Mouse (Mus musculus) gastrocnemius, postnatal 14 days (tissue): ENCODE measurements around the gene Chaf1a. TPM values are rescaled to one million over a fixed set of nuclear protein-coding genes. Genes with fewer than 3 reads are reported as not detected.
"Not testable (repeated sequence)": the region's sequence is repeated elsewhere in the genome, so short reads cannot be mapped to it uniquely, and the experiment has no call there.

Experiments
- DNase-seq: peaks from one replicate; pipeline ENCODE4 v3.0.0; 2021; ENCODE audit warnings: mixed read lengths
- intact Hi-C: fragments of 180-260 bp; cut with DNase I; formaldehyde crosslinking; loops from one replicate; pipeline ENCODE4 v1.15.1; 2025; ENCODE audit warnings: low total_unique reads
- total RNA-seq, 2 experiments: library from RNA; stranded (reverse); gene quantifications; 2 replicates each; pipeline ENCODE4 v1.2.3; 2021

Gene Chaf1a
- total RNA-seq, 2 experiments from 2014 or later: 1.8 to 2.3 TPM

DNA sequence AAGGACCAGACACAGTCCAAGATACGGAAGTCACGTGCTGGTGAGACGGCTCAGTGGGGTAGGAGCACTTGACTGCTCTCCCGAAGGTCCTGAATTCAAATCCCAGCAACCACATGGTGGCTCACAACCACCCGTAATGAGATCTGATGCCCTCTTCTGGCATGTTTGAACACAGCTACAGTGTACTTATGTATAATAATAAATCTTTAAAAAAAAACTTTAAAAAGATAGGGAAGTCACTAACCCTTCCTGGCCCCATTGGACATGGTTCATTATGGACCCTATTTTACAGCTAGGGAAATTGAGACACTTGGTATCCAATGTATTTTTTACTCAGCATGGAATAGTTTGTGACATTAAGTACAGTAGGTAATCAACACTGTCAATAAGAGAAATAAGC, 37.3 kb downstream of the Chaf1a start:
- intact Hi-C loops: no loop called here
- no peak for DNase-seq

DNA sequence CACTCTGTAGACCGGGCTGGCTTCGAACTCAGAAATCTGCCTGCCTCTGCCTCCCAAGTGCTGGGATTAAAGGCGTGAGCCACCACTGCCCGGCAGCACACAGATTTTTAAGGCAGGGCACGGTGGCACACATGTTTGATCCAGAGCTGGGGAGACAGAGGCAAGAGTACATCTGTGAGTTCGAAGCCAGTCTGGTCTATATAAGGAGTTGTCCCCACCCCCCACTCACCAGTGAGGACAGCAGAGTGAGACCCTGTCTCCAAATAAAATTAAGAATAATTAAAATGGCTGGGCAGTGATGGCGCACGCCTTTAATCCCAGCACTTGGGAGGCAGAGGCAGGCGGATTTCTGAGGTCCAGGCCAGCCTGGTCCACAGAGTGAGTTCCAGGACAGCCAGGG, 38.1 kb downstream of the Chaf1a start:
- DNase-seq, intact Hi-C loops: not testable (repeated sequence)

DNA sequence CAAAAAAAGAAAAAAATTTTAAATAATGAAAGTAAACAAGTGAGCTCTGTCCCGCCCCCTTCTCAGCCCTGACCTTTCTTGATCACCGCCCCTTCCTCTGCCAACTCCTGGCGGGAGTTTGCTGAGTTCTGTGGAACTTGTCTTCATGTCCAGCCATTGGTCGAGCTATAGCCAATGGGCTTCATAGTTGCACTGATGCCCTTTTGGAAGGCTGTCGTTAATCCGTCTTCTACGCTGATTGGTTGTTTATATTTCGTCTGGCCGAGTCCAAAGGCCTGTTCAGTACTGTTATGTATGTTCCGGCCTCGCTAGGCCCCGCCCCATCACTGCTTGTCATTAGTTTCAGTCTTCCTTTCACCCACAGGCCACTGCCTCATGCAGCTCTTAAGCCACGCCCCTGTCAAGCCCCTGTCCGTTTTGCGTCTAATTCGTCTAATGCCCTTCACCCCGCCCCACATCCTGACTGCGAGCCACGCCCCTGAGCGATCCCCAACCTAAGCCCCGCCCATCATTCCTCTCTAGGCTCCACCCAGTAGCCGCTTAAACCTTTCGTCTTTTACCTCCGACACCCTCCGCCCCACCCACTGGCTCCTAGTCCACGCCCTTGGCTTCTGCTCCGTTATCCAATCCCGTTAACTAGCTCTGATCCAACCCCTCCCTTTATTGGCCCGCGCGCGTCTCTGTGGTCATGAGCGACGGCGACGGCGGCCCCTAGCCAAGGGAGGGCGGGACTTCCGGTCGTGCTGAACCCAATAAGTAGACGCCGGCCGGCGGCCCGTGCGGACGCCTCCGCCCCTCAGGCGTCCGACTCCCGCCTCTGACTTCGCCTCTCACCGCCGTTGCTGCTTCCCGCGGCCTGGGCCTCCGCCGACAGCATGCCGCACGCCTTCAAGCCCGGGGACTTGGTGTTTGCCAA, 38.9 kb downstream of the Chaf1a start, which contains the start of gene Hdgfl2:
Hdgfl2 (plus strand) TSS at position 755 of the 916 bp plus-strand sequence.
- intact Hi-C loops: no loop called here
- DNase-seq: peak; percentile 100

GRCm38 (mm10) chr17:56079921-56080320, 39.7 kb downstream of the Chaf1a start:
- no peak for DNase-seq
- intact Hi-C loops: no loop called here

DNA sequence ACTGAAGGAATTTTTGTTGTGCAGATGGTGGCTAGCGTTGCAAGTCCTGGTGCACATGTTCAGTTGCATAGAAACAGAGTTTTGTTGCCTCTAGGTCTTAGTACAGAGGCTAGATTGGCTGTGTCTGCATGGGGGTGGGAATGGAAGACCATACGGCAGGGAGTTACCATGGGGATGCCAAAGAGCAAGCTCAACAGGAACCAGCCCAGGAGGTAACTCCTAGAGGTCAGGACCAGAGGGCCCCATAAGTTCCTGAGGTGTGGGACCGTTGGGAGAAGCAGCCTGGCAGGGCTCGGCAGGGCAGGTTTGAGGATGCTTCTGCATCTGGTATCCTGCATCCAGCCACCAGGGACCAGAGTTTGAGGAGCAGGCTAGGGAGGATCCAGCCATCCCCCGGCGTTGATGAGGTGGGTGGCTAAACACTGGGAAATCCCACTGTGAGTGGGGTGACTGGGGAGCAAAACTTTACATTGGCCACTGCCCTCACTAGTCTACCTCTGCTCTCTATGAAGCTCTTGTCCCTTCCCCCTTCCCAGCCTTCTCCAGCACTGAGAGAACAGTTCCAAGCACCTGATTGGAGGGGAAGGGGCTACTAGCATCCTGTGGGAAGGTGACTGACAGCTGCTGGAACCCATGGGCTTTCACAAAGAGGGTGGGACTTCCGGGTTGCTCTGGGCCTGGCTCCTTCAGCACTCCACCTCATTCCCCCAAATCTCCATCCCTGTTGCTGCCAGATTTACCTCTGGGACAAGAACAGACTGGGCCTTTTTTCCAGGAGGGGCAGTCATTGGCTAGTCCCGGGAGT, 40.7 kb downstream of the Chaf1a start:
- intact Hi-C loops: no loop called here
- no peak for DNase-seq

DNA sequence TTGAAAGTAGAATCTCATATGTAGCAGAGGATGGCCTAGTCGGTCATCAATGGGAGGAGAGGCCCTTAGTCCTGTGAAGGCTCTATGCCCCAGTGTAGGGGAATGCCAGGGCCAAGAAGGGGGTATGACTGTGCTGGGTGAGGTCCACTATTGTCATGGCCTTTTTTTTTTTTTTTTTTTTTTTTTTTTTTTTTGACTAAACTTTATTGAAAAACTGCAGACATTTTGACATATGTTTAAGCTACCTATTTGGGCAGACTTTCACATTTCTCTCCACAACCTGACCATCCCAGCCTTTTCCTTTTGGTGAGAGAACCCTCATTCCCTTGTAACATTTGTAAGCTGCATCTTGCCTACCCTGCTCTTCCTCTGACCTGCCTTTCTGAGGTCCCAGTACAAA, 52.1 kb downstream of the Chaf1a start:
- intact Hi-C loops: no loop called here
- no peak for DNase-seq

DNA sequence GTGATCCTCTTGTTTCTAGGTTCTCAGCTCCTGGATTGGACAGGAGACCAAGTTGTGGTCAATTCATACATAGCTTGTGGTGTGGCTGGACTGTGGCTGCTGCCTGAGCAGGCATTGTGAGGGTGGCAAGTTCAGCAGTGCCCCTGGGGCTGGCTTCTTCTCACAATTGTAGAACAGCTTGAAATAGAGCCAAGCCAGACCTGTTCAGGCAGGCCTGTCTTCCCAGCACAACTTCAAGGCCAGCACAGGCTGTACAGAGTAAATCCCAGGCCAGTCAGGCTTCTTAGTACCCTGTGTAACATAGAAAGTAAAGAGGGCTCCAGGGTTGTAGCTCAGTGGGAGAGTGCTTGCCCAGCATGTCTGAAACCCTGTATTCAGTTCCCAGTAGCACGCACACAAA, 52.6 kb downstream of the Chaf1a start:
- intact Hi-C loops: no loop called here
- DNase-seq: no peak

DNA sequence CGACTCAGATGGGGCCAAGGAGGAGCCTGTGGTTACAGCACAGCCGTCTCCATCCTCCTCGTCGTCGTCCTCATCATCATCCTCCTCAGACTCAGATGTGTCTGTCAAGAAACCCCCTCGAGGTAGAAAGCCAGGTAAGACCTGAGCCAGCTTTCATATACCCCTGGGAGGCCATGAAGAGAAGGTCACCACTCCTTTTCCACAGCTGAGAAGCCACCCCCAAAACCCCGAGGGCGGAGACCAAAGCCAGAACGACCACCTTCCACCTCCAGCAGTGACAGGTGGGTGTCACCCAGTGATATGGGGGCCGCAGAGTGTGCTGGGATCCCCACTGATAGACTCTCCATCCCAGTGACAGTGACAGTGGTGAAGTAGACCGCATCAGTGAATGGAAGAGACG, 56.6 kb downstream of the Chaf1a start:
- intact Hi-C loops: no loop called here
- no peak for DNase-seq

GRCm38 (mm10) chr17:56098180-56098579, 57.9 kb downstream of the Chaf1a start:
- intact Hi-C loops: no loop called here

GRCm38 (mm10) chr17:56098711-56099572, 58.7 kb downstream of the Chaf1a start:
- DNase-seq: peak; percentile 65
- intact Hi-C loops: no loop called here

More at GRCm38 (mm10) chr17:56098180-56098579, 57.9 kb downstream of the Chaf1a start:
- DNase-seq: peak; percentile 5

DNA sequence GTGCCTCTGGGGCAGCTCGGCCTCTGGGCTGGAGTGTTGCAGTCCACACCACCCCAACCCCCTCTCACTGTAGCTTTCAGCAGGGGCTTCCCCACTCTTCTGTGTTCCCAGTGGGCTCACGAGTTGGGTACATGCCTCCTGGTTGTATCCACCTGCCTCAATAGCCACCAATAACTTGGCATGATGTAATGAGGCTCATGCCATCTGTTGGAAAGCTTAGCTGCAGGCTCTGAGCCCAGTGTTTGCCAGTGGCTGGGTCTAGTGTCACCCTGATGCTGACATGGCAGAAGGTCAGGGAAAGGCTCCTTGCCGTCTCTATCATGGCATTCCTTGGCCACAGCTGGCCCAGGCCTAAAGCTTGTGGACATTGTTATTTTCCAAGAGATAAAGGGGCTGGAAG, 60.6 kb downstream of the Chaf1a start:
- DNase-seq: peak; percentile 49
- intact Hi-C loops: no loop called here

DNA sequence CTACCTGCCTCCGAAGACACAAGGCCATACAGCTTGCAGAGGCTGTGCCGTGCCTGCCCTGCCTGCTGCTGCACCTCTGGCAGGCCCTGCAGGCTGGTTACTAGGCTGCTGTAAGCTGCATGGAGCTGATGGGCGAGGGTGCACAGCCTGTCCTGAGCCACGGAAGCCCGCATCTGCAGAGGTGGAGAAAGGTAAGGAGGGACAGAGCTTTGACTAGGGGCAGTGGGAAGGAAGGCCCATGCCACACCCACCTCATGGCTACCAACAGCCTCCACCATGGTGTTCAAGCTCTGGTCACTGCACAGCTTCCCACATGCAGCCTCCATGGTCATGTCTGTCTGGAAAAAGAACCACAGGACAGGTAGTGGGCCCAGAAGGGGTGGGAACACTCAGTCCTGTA, 61.9 kb downstream of the Chaf1a start:
- DNase-seq: peak; percentile 7
- intact Hi-C loops: no loop called here

DNA sequence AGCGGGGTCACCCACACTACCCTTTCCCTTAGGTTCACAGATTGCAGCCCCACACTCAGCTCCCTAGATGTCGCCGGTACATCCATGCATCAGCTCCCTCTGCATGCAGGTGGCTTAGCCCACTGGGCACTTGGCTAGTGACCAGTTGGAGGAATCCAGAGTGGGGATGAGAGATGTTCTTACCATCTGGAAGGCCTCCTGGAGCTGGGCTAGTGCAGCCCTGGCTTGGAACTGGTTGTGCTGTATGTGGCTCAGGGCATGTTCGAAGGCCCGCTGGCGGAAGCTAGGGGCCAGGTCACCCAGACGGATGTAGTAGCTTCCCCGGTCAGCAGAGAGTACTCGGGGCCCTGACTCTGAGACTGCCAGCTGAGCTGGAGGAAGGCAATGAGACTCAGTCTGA, 62.7 kb downstream of the Chaf1a start:
- peak; percentile 42 for DNase-seq
- intact Hi-C loops: no loop called here

- intact Hi-C loops: no loop called here
Measured at GRCm38 (mm10) chr17:56103465-56104285, 63.4 kb downstream of the Chaf1a start.

DNA sequence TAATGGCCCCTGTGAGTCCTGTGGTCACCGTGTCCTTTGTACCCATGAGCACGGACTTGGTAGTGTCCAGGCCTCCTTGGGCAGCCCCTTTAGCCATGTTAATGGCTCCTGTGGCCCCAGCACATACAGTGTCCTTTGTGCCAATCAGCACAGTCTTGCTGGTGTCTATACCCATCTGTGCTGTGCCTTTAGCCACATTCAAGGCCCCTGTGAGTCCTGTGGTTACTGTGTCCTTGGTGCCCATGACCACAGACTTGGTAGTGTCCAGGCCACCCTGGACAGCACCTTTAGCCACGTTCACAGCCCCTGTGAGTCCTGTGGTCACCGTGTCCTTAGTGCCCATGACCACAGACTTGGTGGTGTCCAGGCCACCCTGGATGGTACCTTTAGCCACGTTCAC, 64.6 kb downstream of the Chaf1a start:
- intact Hi-C loops, DNase-seq: not testable (repeated sequence)

More at GRCm38 (mm10) chr17:56103465-56104285, 63.4 kb downstream of the Chaf1a start:
- DNase-seq: no peak

DNA sequence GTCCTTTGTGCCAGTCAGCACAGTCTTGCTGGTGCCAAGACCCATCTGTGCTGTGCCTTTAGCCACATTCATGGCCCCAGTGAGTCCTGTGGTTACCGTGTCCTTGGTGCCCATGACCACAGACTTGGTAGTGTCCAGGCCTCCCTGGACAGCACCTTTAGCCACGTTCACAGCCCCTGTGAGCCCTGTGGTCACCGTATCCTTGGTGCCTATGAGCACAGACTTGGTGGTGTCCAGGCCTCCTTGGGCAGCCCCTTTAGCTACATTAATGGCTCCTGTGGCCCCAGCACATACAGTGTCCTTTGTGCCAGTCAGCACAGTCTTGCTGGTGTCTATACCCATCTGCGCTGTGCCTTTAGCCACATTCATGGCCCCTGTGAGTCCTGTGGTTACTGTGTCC, 66.2 kb downstream of the Chaf1a start:
- intact Hi-C loops, DNase-seq: not testable (repeated sequence)

DNA sequence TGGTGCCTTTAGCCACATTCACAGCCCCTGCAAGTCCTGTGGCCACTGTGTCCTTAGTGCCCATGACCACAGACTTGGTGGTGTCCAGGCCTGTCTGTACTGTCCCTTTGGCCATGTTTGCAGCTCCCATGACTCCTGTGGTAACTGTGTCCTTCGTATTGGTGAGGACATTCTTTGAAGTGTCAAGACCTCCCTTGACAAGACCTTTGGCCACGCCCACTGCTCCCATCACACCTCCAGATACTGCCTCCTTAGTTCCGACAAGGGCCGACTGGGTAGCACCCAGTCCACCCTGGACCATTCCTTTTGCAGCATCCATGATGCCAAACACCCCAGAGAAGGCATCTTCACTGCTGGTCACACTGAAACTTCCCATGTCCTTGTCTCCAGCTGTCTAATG, 66.7 kb downstream of the Chaf1a start:
- no peak for DNase-seq
- intact Hi-C loops: no loop called here

DNA sequence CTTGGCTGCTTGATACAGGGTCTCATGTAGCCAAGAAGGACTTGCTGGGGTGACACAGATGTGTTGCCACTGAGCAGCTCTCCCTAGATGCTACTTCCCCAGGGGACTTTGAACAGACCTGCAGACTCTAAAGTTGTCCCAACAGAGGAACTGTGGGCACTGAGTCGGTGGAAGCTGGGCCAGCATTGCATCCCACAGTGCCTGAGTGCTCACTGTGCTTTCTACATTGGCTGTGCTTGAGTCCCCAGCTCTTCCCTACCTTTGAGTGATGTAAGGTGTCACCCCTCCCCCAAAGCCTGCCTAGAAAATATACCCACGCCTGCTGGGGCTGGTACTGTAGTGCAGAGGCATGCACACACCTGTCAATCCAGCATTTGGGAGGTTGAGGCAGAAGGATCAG, 67.5 kb downstream of the Chaf1a start:
- intact Hi-C loops: no loop called here
- no peak for DNase-seq
